Mouse (Mus musculus) lung, adult 2 months (tissue): ENCODE data around the gene Slc16a7.

Experiments
- CTCF ChIP-seq: fragments of 200-500 bp; IDR thresholded peaks from 2 replicates; pipeline ENCODE4 v1.5.1; 2011; ENCODE audit warnings: mild to moderate bottlenecking, low read length, control low read depth; ENCODE audit not compliant: insufficient read depth
- POLR2A ChIP-seq: fragments of 200-500 bp; IDR thresholded peaks from 2 replicates; pipeline ENCODE4 v1.6.1; 2011; ENCODE audit warnings: low read depth, mild to moderate bottlenecking, control low read depth, low read length, borderline replicate concordance; ENCODE audit errors: extremely low read depth

GRCm38 (mm10) chr10:125213805-125214204, 175.5 kb downstream of the Slc16a7 start:
- no peak for TF ChIP-seq POLR2A
- no peak for TF ChIP-seq CTCF
